Mouse (Mus musculus) CH12.LX (cell line): ENCODE measurements around the gene Smcp. TPM values are rescaled to one million over a fixed set of nuclear protein-coding genes. Genes with fewer than 3 reads are reported as not detected.

ENCODE experiments used
- DNase-seq: peaks from one replicate; pipeline ENCODE4 v3.0.0-alpha.2; 2013; ENCODE audit errors: extremely low read depth
- H3K27ac ChIP-seq: 2 replicates; pipeline ENCODE4 v1.5.1; 2012; ENCODE audit warnings: low read depth, mild to moderate bottlenecking, control low read depth, moderate library complexity; ENCODE audit not compliant: insufficient read depth
- H3K27me3 ChIP-seq: replicated peaks from 2 replicates; pipeline ENCODE3; 2012; ENCODE audit warnings: inconsistent platforms
- H3K36me3 ChIP-seq, 2 experiments: replicated peaks in 1 of 2; 2 replicates each; pipeline versions ENCODE3 to v1.6.1; 2012; ENCODE audit warnings: inconsistent platforms in 1 of 2, low read length in 1 of 2, mild to moderate bottlenecking in 1 of 2, mixed read lengths in 1 of 2, moderate library complexity in 1 of 2; ENCODE audit not compliant: control insufficient read depth in 1 of 2, insufficient read depth in 1 of 2
- H3K4me1 ChIP-seq, 2 experiments: 2 replicates each; pipeline ENCODE4 v1.6.1; 2012; ENCODE audit warnings: inconsistent platforms in 1 of 2, moderate library complexity in 1 of 2; ENCODE audit not compliant: insufficient read depth in 2 of 2, control insufficient read depth in 1 of 2
- H3K4me2 ChIP-seq: 2 replicates; pipeline ENCODE4 v1.6.1; 2012; ENCODE audit warnings: low read depth, mild to moderate bottlenecking, control low read depth; ENCODE audit not compliant: poor library complexity, insufficient read depth, severe bottlenecking
- H3K4me3 ChIP-seq, 3 experiments: fragments of 150-350 bp in 1 of 3; sonication (generic) in 1 of 3; replicated peaks in 1 of 3; 2 replicates each; pipeline versions ENCODE3 to v1.5.1; 2011 to 2012; ENCODE audit warnings: low read depth in 2 of 3, low read length in 2 of 3, mild to moderate bottlenecking in 2 of 3, moderate library complexity in 2 of 3, control low read depth in 1 of 3, improper control_type of control experiment in 1 of 3, inconsistent platforms in 1 of 3, mixed read lengths in 1 of 3; ENCODE audit not compliant: poor library complexity in 1 of 3
- H3K79me2 ChIP-seq: replicated peaks from 2 replicates; pipeline ENCODE4 v1.6.1; 2012; ENCODE audit warnings: mild to moderate bottlenecking, moderate library complexity; ENCODE audit not compliant: control insufficient read depth, poor library complexity, insufficient read depth, severe bottlenecking; ENCODE audit errors: extremely low read depth
- H3K9ac ChIP-seq: 2 replicates; pipeline ENCODE4 v1.6.1; 2012; ENCODE audit warnings: low read depth, mild to moderate bottlenecking, control low read depth, moderate library complexity; ENCODE audit not compliant: insufficient read depth
- H3K9me3 ChIP-seq: replicated peaks from 2 replicates; pipeline ENCODE3; 2012; ENCODE audit warnings: low read length, inconsistent platforms, mixed read lengths
- BHLHE40 ChIP-seq: IDR thresholded peaks from 2 replicates; pipeline ENCODE4 v1.6.1; 2011; ENCODE audit warnings: mild to moderate bottlenecking, low read depth, low read length, improper control_type of control experiment
- CTCF ChIP-seq, 2 experiments: IDR thresholded peaks in 1 of 2; conservative IDR thresholded peaks in 1 of 2; 2 replicates each; pipeline ENCODE4 v1.5.1; 2011 to 2012; ENCODE audit warnings: low read depth in 2 of 2, low read length in 2 of 2, improper control_type of control experiment in 1 of 2, inconsistent platforms in 1 of 2, mild to moderate bottlenecking in 1 of 2, moderate library complexity in 1 of 2
- E2F4 ChIP-seq: IDR thresholded peaks from 2 replicates; pipeline ENCODE4 v1.6.1; 2011; ENCODE audit warnings: low read depth, low read length, improper control_type of control experiment; ENCODE audit not compliant: insufficient replicate concordance
- ELF1 ChIP-seq: IDR thresholded peaks from 2 replicates; pipeline ENCODE4 v1.6.1; 2014; ENCODE audit warnings: low read depth, mild to moderate bottlenecking, inconsistent platforms, low read length, improper control_type of control experiment
- EP300 ChIP-seq: IDR thresholded peaks from 2 replicates; pipeline ENCODE4 v1.6.1; 2011; ENCODE audit warnings: low read length, improper control_type of control experiment
- HCFC1 ChIP-seq: IDR thresholded peaks from 2 replicates; pipeline ENCODE4 v1.6.1; 2012; ENCODE audit warnings: low read depth, mild to moderate bottlenecking, inconsistent platforms, low read length, improper control_type of control experiment
- TBP ChIP-seq: conservative IDR thresholded peaks from 2 replicates; pipeline ENCODE4 v1.6.1; 2011; ENCODE audit warnings: low read depth, low read length, improper control_type of control experiment
- TCF12 ChIP-seq: IDR thresholded peaks from 2 replicates; pipeline ENCODE4 v1.6.1; 2014; ENCODE audit warnings: low read depth, mild to moderate bottlenecking, inconsistent platforms, low read length, improper control_type of control experiment
- UBTF ChIP-seq: IDR thresholded peaks from 2 replicates; pipeline ENCODE4 v1.6.1; 2012; ENCODE audit warnings: low read depth, mild to moderate bottlenecking, inconsistent platforms, low read length, improper control_type of control experiment, moderate library complexity
- dilution Hi-C: fragments of 300-500 bp; cut with MboI; formaldehyde crosslinking; loops from 2 replicates; pipeline ENCODE4 v1.14.3; 2020; ENCODE audit warnings: low sequenced_read_pairs; ENCODE audit not compliant: extremely low pct_unique_long_range_greater_than_20kb, extremely low pct_ligation_motif_present
- in situ Hi-C: fragments of 300-500 bp; cut with MboI; formaldehyde crosslinking; loops from 3 replicates; pipeline ENCODE4 v1.14.3; 2019; ENCODE audit warnings: low sequenced_read_pairs, low pct_ligation_motif_present, low pct_unique_long_range_greater_than_20kb, mixed read lengths
- polyA plus RNA-seq: library from polyadenylated mRNA; unstranded; fragments of >175 nt; gene quantifications from 2 replicates; pipeline ENCODE4 v1.2.1, GENCODE M21; 2012; ENCODE audit warnings: low read depth; ENCODE audit not compliant: insufficient read length
- total RNA-seq, 2 experiments: library from RNA; depleted of rRNA; stranded (reverse); fragments of 300-350 nt in 1 of 2; fragments of >200 nt in 1 of 2; gene quantifications; 2 replicates each; pipeline ENCODE4 v1.2.3; 2012 to 2014

The Smcp gene
- total and polyA plus RNA-seq, 3 experiments, result not detected

DNA sequence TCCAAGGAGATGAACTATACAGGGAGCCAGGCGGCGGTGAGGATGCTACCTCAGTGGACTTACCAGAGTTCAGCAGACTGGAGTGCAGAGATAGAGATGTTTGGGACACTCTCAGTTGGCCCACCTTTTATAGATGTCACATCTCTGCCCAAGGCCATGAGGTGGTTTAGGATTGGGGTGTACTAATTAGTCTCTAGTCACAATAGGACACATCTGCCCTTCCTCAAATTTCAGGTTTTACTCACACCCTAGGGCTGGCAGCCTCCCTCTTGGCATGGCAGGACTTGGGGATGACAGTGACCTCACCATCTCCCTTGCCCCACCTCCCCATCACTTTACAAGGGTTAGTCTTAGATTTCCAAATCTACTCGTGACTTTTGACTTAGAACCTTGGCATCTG, 54.4 kb downstream of the Smcp start, which contains the start of gene 2310046K23Rik:
2310046K23Rik (minus strand) TSS at position 101 of the 400 bp plus-strand sequence.
- Histone ChIP-seq H3K79me2 (no peaks in the 10 kb centered on the region), H3K4me1 (no peaks in the 10 kb centered on the region), H3K27ac (no peak within 1 kb of the TSS), H3K9me3 (peaks cover 9% of the 10 kb centered on the region), H3K9ac (no peak within 1 kb of the TSS), H3K27me3 (no peaks in the 10 kb centered on the region), H3K4me2 (no peak within 1 kb of the TSS), H3K36me3 (no peaks in the 10 kb centered on the region), H3K4me3 (no peak within 1 kb of the TSS)
- TF ChIP-seq HCFC1 (no peak), BHLHE40 (no peak), EP300 (no peak), UBTF (no peak), TBP (no peak), CTCF (conservative IDR thresholded peaks at IDR 0.05 in 1 of 2, IDR thresholded peaks at IDR 0.05 in 1 of 2; ENCODE audit: low read depth in 2 of 2, low read length in 2 of 2) (no peak), E2F4 (no peak), TCF12 (no peak), ELF1 (no peak)
- dilution Hi-C loops (no loop called here), in situ Hi-C loops (no loop called here)
- no peak for DNase-seq

Other genes with a start within 250 kb of the Smcp start
Only the 20 nearest of the 30 such genes appear.
- gene Sprr2j-ps, start 170.9 kb downstream of the Smcp start, total RNA-seq (2012; rRNA removed), result not detected in 2 replicates
- gene Sprr2j-ps, start 170.9 kb downstream of the Smcp start, total RNA-seq (2014; rRNA removed), result not detected in 2 replicates
- gene Sprr2j-ps, start 170.9 kb downstream of the Smcp start, polyA plus RNA-seq, result not detected in 2 replicates
- 8.4 and 10.6 TPM in 2 replicates for gene Gm9774, start 159.6 kb downstream of the Smcp start, total RNA-seq (2012; rRNA removed)
- gene Gm9774, start 159.6 kb downstream of the Smcp start, total RNA-seq (2014; rRNA removed), result 11.9 and 14.0 TPM in 2 replicates
- 87.2 and 105 TPM in 2 replicates for gene Gm9774, start 159.6 kb downstream of the Smcp start, polyA plus RNA-seq
- gene Sprr2k, start 156.4 kb downstream of the Smcp start, total RNA-seq (2012; rRNA removed), result not detected in 2 replicates
- gene Sprr2k, start 156.4 kb downstream of the Smcp start, total RNA-seq (2014; rRNA removed), result not detected in 2 replicates
- not detected in 2 replicates for gene Sprr2k, start 156.4 kb downstream of the Smcp start, polyA plus RNA-seq
- not detected in 2 replicates for gene Sprr1b, start 150.2 kb downstream of the Smcp start, total RNA-seq (2012; rRNA removed)
- gene Sprr1b, start 150.2 kb downstream of the Smcp start, total RNA-seq (2014; rRNA removed), result not detected in 2 replicates
- gene Sprr1b, start 150.2 kb downstream of the Smcp start, polyA plus RNA-seq, result not detected in 2 replicates
- gene Sprr3, start 130.3 kb downstream of the Smcp start, total RNA-seq (2012; rRNA removed), result not detected in 2 replicates
- gene Sprr3, start 130.3 kb downstream of the Smcp start, total RNA-seq (2014; rRNA removed), result not detected in 2 replicates
- gene Sprr3, start 130.3 kb downstream of the Smcp start, polyA plus RNA-seq, result not detected in 2 replicates
- gene Sprr1a, start 103.1 kb downstream of the Smcp start, total RNA-seq (2012; rRNA removed), result not detected in 2 replicates
- gene Sprr1a, start 103.1 kb downstream of the Smcp start, total RNA-seq (2014; rRNA removed), result not detected in 2 replicates
- not detected in 2 replicates for gene Sprr1a, start 103.1 kb downstream of the Smcp start, polyA plus RNA-seq
- not detected in 2 replicates for gene Sprr4, start 88.5 kb downstream of the Smcp start, total RNA-seq (2012; rRNA removed)
- not detected in 2 replicates for gene Sprr4, start 88.5 kb downstream of the Smcp start, total RNA-seq (2014; rRNA removed)
- gene Sprr4, start 88.5 kb downstream of the Smcp start, polyA plus RNA-seq, result not detected in 2 replicates
- not detected in 2 replicates for gene 2310046K23Rik, start 54.5 kb downstream of the Smcp start, total RNA-seq (2012; rRNA removed)
- not detected in 2 replicates for gene 2310046K23Rik, start 54.5 kb downstream of the Smcp start, total RNA-seq (2014; rRNA removed)
- not detected in 2 replicates for gene 2310046K23Rik, start 54.5 kb downstream of the Smcp start, polyA plus RNA-seq
- gene Ivl, start 15.3 kb downstream of the Smcp start, total RNA-seq (2012; rRNA removed), result 0.04 TPM in 1 of 2 replicates, not detected in the other
- gene Ivl, start 15.3 kb downstream of the Smcp start, total RNA-seq (2014; rRNA removed), result 0.30 and 0.31 TPM in 2 replicates
- 0.38 and 0.44 TPM in 2 replicates for gene Ivl, start 15.3 kb downstream of the Smcp start, polyA plus RNA-seq
- gene 2210017I01Rik, start 18.5 kb upstream of the Smcp start, total RNA-seq (2012; rRNA removed), result not detected in 2 replicates
- not detected in 2 replicates for gene 2210017I01Rik, start 18.5 kb upstream of the Smcp start, total RNA-seq (2014; rRNA removed)
- not detected in 2 replicates for gene 2210017I01Rik, start 18.5 kb upstream of the Smcp start, polyA plus RNA-seq
- gene Lce6a, start 32.7 kb upstream of the Smcp start, total RNA-seq (2012; rRNA removed), result not detected in 2 replicates
- gene Lce6a, start 32.7 kb upstream of the Smcp start, total RNA-seq (2014; rRNA removed), result not detected in 2 replicates
- not detected in 2 replicates for gene Lce6a, start 32.7 kb upstream of the Smcp start, polyA plus RNA-seq
- not detected in 2 replicates for gene Lce1a1, start 59.3 kb upstream of the Smcp start, total RNA-seq (2012; rRNA removed)
- gene Lce1a1, start 59.3 kb upstream of the Smcp start, total RNA-seq (2014; rRNA removed), result not detected in 2 replicates
- gene Lce1a1, start 59.3 kb upstream of the Smcp start, polyA plus RNA-seq, result not detected in 2 replicates
- gene Lce1b, start 67.9 kb upstream of the Smcp start, total RNA-seq (2012; rRNA removed), result not detected in 2 replicates
- gene Lce1b, start 67.9 kb upstream of the Smcp start, total RNA-seq (2014; rRNA removed), result not detected in 2 replicates
- gene Lce1b, start 67.9 kb upstream of the Smcp start, polyA plus RNA-seq, result not detected in 2 replicates
- gene Lce1a2, start 81.3 kb upstream of the Smcp start, total RNA-seq (2012; rRNA removed), result not detected in 2 replicates
- gene Lce1a2, start 81.3 kb upstream of the Smcp start, total RNA-seq (2014; rRNA removed), result not detected in 2 replicates
- not detected in 2 replicates for gene Lce1a2, start 81.3 kb upstream of the Smcp start, polyA plus RNA-seq
- not detected in 2 replicates for gene Lce1c, start 90.2 kb upstream of the Smcp start, total RNA-seq (2012; rRNA removed)
- gene Lce1c, start 90.2 kb upstream of the Smcp start, total RNA-seq (2014; rRNA removed), result not detected in 2 replicates
- gene Lce1c, start 90.2 kb upstream of the Smcp start, polyA plus RNA-seq, result not detected in 2 replicates
- not detected in 2 replicates for gene Lce1d, start 98.2 kb upstream of the Smcp start, total RNA-seq (2012; rRNA removed)
- not detected in 2 replicates for gene Lce1d, start 98.2 kb upstream of the Smcp start, total RNA-seq (2014; rRNA removed)
- not detected in 2 replicates for gene Lce1d, start 98.2 kb upstream of the Smcp start, polyA plus RNA-seq
- not detected in 2 replicates for gene Lce1e, start 120.1 kb upstream of the Smcp start, total RNA-seq (2012; rRNA removed)
- gene Lce1e, start 120.1 kb upstream of the Smcp start, total RNA-seq (2014; rRNA removed), result not detected in 2 replicates
- gene Lce1e, start 120.1 kb upstream of the Smcp start, polyA plus RNA-seq, result not detected in 2 replicates
- not detected in 2 replicates for gene Lce1f, start 131.4 kb upstream of the Smcp start, total RNA-seq (2012; rRNA removed)
- not detected in 2 replicates for gene Lce1f, start 131.4 kb upstream of the Smcp start, total RNA-seq (2014; rRNA removed)
- gene Lce1f, start 131.4 kb upstream of the Smcp start, polyA plus RNA-seq, result not detected in 2 replicates
- not detected in 2 replicates for gene Gm38119, start 150.1 kb upstream of the Smcp start, total RNA-seq (2012; rRNA removed)
- not detected in 2 replicates for gene Gm38119, start 150.1 kb upstream of the Smcp start, total RNA-seq (2014; rRNA removed)
- not detected in 2 replicates for gene Gm38119, start 150.1 kb upstream of the Smcp start, polyA plus RNA-seq
- not detected in 2 replicates for gene Lce1g, start 163.3 kb upstream of the Smcp start, total RNA-seq (2012; rRNA removed)
- gene Lce1g, start 163.3 kb upstream of the Smcp start, total RNA-seq (2014; rRNA removed), result not detected in 2 replicates
- gene Lce1g, start 163.3 kb upstream of the Smcp start, polyA plus RNA-seq, result not detected in 2 replicates